Mouse (Mus musculus): ENCODE data around the gene Lca5l.

DNA sequence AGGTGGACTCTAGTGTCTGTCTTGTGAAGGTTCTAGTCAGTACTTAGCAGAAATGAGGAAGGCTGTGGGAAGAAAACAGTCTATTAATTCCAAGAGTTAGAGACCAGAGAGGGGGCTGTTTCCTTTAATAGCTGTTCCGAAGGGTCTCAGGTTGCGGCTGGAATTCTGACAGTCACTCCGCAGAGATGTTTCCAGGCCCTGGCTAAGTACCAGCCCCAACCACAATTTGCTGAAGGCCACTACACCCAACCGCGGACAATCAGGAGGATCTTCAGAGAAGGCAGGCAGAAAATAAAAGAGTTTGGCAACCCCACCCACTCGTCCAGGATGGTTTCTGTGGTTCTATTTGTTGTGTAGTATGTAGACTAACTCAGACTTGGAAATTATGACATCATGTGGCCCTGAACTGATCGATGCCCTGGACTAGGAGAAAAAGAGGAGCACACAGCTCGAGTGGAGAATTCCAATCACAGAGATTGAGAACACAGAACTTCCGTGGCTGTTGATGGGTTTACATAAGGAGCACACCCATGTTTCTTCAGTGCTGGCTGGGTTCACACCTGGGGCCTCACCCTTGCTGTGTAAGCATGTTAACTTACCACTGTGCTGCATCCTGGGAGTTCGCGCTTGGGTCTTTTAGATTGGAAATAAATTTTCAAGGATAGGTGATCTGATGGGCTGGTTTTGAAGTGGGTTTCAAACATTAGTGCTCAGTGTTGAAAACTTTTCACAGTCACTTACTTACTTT is 9.6 kb upstream of the Lca5l start:
- TF ChIP-seq CTCF (IDR thresholded peaks at IDR 0.05 in 2 of 3, conservative IDR thresholded peaks at IDR 0.05 in 1 of 3; ENCODE audit: control insufficient read depth in 1 of 3, insufficient read depth in 1 of 3, low read depth in 2 of 3, low read length in 3 of 3, poor library complexity in 1 of 3, severe bottlenecking in 1 of 3) (no peak), USF1 (IDR thresholded peaks at IDR 0.05; ENCODE audit: low read depth, low read length) (no peak), CHD1 (IDR thresholded peaks at IDR 0.05; ENCODE audit: low read depth, low read length) (no peak), EP300 (IDR thresholded peaks at IDR 0.05; ENCODE audit: low read depth in 1 of 2, low read length in 2 of 2) (no peak), SMC3 (IDR thresholded peaks at IDR 0.05; ENCODE audit: low read depth, low read length) (no peak), TCF12 (IDR thresholded peaks at IDR 0.05; ENCODE audit: low read depth, low read length) (no peak), POLR2A (IDR thresholded peaks at IDR 0.05; ENCODE audit: control insufficient read depth in 1 of 2, insufficient read depth in 1 of 2, low read depth in 1 of 2, low read length in 2 of 2, poor library complexity in 1 of 2) (no peak), GABPA (IDR thresholded peaks at IDR 0.05; ENCODE audit: low read depth, low read length) (no peak), TAL1 (IDR thresholded peaks at IDR 0.05; ENCODE audit: low read length) (no peak), UBTF (IDR thresholded peaks at IDR 0.05; ENCODE audit: borderline replicate concordance, insufficient read depth, low read depth, low read length) (no peak), POLR2AphosphoS2 (IDR thresholded peaks at IDR 0.05; ENCODE audit: low read length) (no peak)
